Mouse (Mus musculus): Measurements from ENCODE around the gene Cacna2d2. TPM values are rescaled to one million over a fixed set of nuclear protein-coding genes. Genes with fewer than 3 reads are reported as not detected.
A peak's percentile ranks its signal among the peaks of the same experiment; 100 is the strongest.

Cacna2d2 gene
- total and polyA plus RNA-seq, 3 experiments, result 12.9 to 14.1 (median 13.3) TPM

- DNase-seq, result peak in 1 of 2 experiments; percentile 64
- intact Hi-C loops (cut with DNase I), result loop anchor here (2.0 kb wide), 1 partner anchor 15 kb away; no protein-coding TSS in a partner anchor
- Histone ChIP-seq H3K27ac (peak overlapping the region; percentile 85), H3K79me2 (replicated peaks; ENCODE audit: control insufficient read depth, insufficient read depth, low read length) (peaks cover 5% of the 10 kb centered on the region), H3K27me3 (ENCODE audit: control insufficient read depth, insufficient read depth, low read length) (no peaks in the 10 kb centered on the region), H3K4me3 (peak overlapping the region; percentile 60), H3K9ac (ENCODE audit: low read depth, low read length) (peak overlapping the region; percentile 74), H3K4me1 (ENCODE audit: control insufficient read depth, insufficient read depth, low read length) (peaks cover 16% of the 10 kb centered on the region), H3K36me3 (ENCODE audit: control insufficient read depth, insufficient read depth, low read length) (peaks cover 14% of the 10 kb centered on the region)
- WGBS, result 10% methylated on average over 37 of the region's 37 CpGs
- TF ChIP-seq EP300 (IDR thresholded peaks at IDR 0.05; ENCODE audit: insufficient read depth, low read depth, low read length) (no peak), POLR2A (IDR thresholded peaks at IDR 0.05; ENCODE audit: insufficient read depth, low read depth, low read length) (no peak), CTCF (IDR thresholded peaks at IDR 0.05) (no peak)
Measured at GRCm38 (mm10) chr9:107553541-107554318, 154.3 kb downstream of the Cacna2d2 start.

DNA sequence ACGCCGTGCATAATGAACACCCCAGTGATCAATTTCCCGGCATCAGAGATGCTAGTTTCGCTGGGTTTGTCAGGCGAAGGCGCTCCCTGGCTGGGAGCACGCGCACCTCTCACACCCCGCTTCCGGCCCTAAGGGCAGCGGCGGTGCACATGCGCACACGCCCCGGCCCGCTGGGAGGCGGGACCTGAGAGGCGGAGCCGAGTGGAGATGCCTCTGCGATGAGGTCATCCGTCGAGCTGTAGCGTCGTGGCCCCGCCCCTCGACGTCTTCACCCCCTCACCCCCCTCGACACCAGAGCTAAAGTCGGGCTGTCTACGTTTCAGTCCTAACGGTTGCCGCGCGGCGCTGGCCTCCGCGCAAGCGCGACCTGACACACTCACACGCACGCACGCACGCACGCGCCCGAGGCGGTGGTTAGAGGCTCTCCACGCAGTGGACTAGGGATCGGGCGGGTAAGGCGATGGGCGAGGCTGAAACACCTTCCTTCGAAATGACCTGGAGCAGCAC, 155.0 kb downstream of the Cacna2d2 start:
- peak; percentile 96 for DNase-seq
- intact Hi-C loops (cut with DNase I), result loop anchor here (2.0 kb wide), 1 partner anchor 14 kb away; no protein-coding TSS in a partner anchor
- Histone ChIP-seq H3K36me3 (ENCODE audit: control insufficient read depth, insufficient read depth, low read length) (peaks cover 16% of the 10 kb centered on the region), H3K27ac (peak overlapping the region; percentile 99), H3K27me3 (ENCODE audit: control insufficient read depth, insufficient read depth, low read length) (no peaks in the 10 kb centered on the region), H3K9ac (ENCODE audit: low read depth, low read length) (peak overlapping the region; percentile 91), H3K79me2 (replicated peaks; ENCODE audit: control insufficient read depth, insufficient read depth, low read length) (peaks cover 5% of the 10 kb centered on the region), H3K4me3 (peak overlapping the region; percentile 97), H3K4me1 (ENCODE audit: control insufficient read depth, insufficient read depth, low read length) (peaks cover 16% of the 10 kb centered on the region)
- under 1% methylated on average over 53 of the region's 53 CpGs for WGBS
- TF ChIP-seq EP300 (IDR thresholded peaks at IDR 0.05; ENCODE audit: insufficient read depth, low read depth, low read length) (peak; percentile 49), CTCF (IDR thresholded peaks at IDR 0.05) (peak; percentile 36), POLR2A (IDR thresholded peaks at IDR 0.05; ENCODE audit: insufficient read depth, low read depth, low read length) (peak; percentile 96)

- Histone ChIP-seq H3K79me2 (replicated peaks; ENCODE audit: control insufficient read depth, insufficient read depth, low read length) (peaks cover 5% of the 10 kb centered on the region), H3K9ac (ENCODE audit: low read depth, low read length) (peak overlapping the region; percentile 91), H3K4me3 (peak overlapping the region; percentile 97), H3K36me3 (ENCODE audit: control insufficient read depth, insufficient read depth, low read length) (peaks cover 19% of the 10 kb centered on the region), H3K27ac (peak overlapping the region; percentile 99), H3K4me1 (ENCODE audit: control insufficient read depth, insufficient read depth, low read length) (peaks cover 16% of the 10 kb centered on the region), H3K27me3 (ENCODE audit: control insufficient read depth, insufficient read depth, low read length) (no peaks in the 10 kb centered on the region)
- peak; percentile 80 to 86 for DNase-seq
- intact Hi-C loops (cut with DNase I), result loop anchor here (2.0 kb wide), 1 partner anchor 14 kb away; no protein-coding TSS in a partner anchor
- whole genome bisulfite sequencing, result 0% methylated on average over 23 of the region's 23 CpGs
- no peak for TF ChIP-seq CTCF (IDR thresholded peaks at IDR 0.05)
- peak; percentile 91 for TF ChIP-seq EP300 (IDR thresholded peaks at IDR 0.05; ENCODE audit: insufficient read depth, low read depth, low read length)
- TF ChIP-seq POLR2A (IDR thresholded peaks at IDR 0.05; ENCODE audit: insufficient read depth, low read depth, low read length), result peak; percentile 83
Measured at GRCm38 (mm10) chr9:107555031-107555457, 155.6 kb downstream of the Cacna2d2 start.

DNA sequence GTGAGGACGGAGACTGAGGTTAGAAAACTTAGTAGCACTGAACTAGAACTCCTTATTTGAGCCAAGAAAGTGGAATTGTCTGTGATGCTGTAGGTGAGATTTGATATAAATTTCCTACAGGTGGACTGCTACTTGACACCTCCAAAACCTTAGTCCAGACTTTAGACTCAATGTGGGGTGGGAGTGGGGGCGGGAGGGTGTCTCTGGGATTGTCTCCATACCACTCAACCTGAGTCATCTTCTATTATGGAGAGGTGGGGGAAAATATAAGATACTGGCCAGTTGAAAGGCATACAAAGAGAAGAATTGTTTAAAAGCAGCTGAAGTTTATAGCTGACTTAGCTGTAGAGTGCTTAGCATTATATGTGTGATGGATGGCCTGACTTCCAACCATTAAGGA, 156.3 kb downstream of the Cacna2d2 start:
- H3K27ac ChIP-seq, result peak overlapping the region; percentile 99
- H3K9ac ChIP-seq (ENCODE audit: low read depth, low read length), result peak overlapping the region; percentile 91
- no peak for DNase-seq
- no peaks in the 10 kb centered on the region for H3K27me3 ChIP-seq (ENCODE audit: control insufficient read depth, insufficient read depth, low read length)
- H3K4me3 ChIP-seq, result peak overlapping the region; percentile 97
- intact Hi-C loops (cut with DNase I), result loop anchor here (2.0 kb wide), 1 partner anchor 13 kb away; no protein-coding TSS in a partner anchor
- H3K79me2 ChIP-seq (replicated peaks; ENCODE audit: control insufficient read depth, insufficient read depth, low read length), result peaks cover 5% of the 10 kb centered on the region
- H3K36me3 ChIP-seq (ENCODE audit: control insufficient read depth, insufficient read depth, low read length), result peaks cover 21% of the 10 kb centered on the region
- WGBS, result 10% methylated on average over 2 of the region's 2 CpGs
- TF ChIP-seq CTCF (IDR thresholded peaks at IDR 0.05) (no peak), POLR2A (IDR thresholded peaks at IDR 0.05; ENCODE audit: insufficient read depth, low read depth, low read length) (no peak), EP300 (IDR thresholded peaks at IDR 0.05; ENCODE audit: insufficient read depth, low read depth, low read length) (no peak)
- peaks cover 16% of the 10 kb centered on the region for H3K4me1 ChIP-seq (ENCODE audit: control insufficient read depth, insufficient read depth, low read length)

GRCm38 (mm10) chr9:107556346-107556745, 156.9 kb downstream of the Cacna2d2 start:
- peaks cover 23% of the 10 kb centered on the region for H3K36me3 ChIP-seq (ENCODE audit: control insufficient read depth, insufficient read depth, low read length)
- peak overlapping the region; percentile 97 for H3K4me3 ChIP-seq
- intact Hi-C loops (cut with DNase I), result no loop called here

More at GRCm38 (mm10) chr9:107556346-107556745, 156.9 kb downstream of the Cacna2d2 start:
- peak; percentile 26; the same call in 1 of the 2 replicates for TF ChIP-seq POLR2A (IDR thresholded peaks at IDR 0.05; ENCODE audit: insufficient read depth, low read depth, low read length)
- TF ChIP-seq CTCF (IDR thresholded peaks at IDR 0.05), result no peak
- TF ChIP-seq EP300 (IDR thresholded peaks at IDR 0.05; ENCODE audit: insufficient read depth, low read depth, low read length), result 0 out of 2 replicates have a peak, but pooled peaks have one; percentile 14
- Histone ChIP-seq H3K27ac (peak overlapping the region; percentile 99), H3K27me3 (ENCODE audit: control insufficient read depth, insufficient read depth, low read length) (no peaks in the 10 kb centered on the region), H3K79me2 (replicated peaks; ENCODE audit: control insufficient read depth, insufficient read depth, low read length) (peaks cover 5% of the 10 kb centered on the region), H3K4me1 (ENCODE audit: control insufficient read depth, insufficient read depth, low read length) (peaks cover 14% of the 10 kb centered on the region), H3K9ac (ENCODE audit: low read depth, low read length) (peak overlapping the region; percentile 15)
- no peak for DNase-seq
- WGBS, result 26% methylated on average over 3 of the region's 3 CpGs

Data from heart, adult 2 months (tissue).